Mouse (Mus musculus) bone marrow, adult 2 months (tissue): ENCODE results near the gene Ppm1k.

Experiments used
- CTCF ChIP-seq: fragments of 200-500 bp; IDR thresholded peaks from 2 replicates; pipeline ENCODE4 v1.5.1; 2011; ENCODE audit warnings: low read length, control low read depth; ENCODE audit not compliant: control insufficient read depth, insufficient read depth
- POLR2A ChIP-seq: fragments of 200-500 bp; IDR thresholded peaks from 2 replicates; pipeline ENCODE4 v1.6.1; 2011; ENCODE audit warnings: low read depth, mild to moderate bottlenecking, control low read depth, low read length, borderline replicate concordance; ENCODE audit not compliant: control insufficient read depth

DNA sequence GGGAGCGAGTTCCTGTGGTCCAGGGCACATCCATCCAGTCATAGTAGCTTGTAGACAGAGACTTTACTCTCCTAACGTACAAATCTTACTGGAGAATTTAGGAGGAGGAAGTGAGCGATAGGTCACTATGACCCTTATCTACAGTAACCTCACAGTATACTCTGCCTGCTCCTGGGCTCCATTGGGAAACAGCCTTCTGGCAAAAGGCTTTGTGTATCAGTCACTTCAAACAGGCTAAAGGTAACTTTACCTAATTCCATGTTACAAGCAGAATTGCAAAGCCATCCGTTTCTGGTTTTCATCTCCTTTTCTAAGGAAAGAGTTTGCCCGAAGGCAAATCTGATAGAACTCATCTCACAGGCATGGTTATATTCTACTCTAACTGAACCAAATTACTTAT is 2.6 kb upstream of the Ppm1k start:
- no peak for TF ChIP-seq CTCF
- TF ChIP-seq POLR2A: no peak
